Mouse (Mus musculus) ES-E14 (cell line): ENCODE data around the gene Esr2.

Experiments
- MAFK ChIP-seq: IDR thresholded peaks from 2 replicates; pipeline ENCODE4 v1.6.1; 2014; ENCODE audit warnings: mild to moderate bottlenecking, low read depth, low read length, inconsistent platforms; ENCODE audit not compliant: insufficient read depth
- ZC3H11A ChIP-seq: IDR thresholded peaks from 2 replicates; pipeline ENCODE4 v1.6.1; 2012; ENCODE audit warnings: low read depth, mild to moderate bottlenecking, inconsistent platforms, low read length, borderline replicate concordance
- ZNF384 ChIP-seq: IDR thresholded peaks from 2 replicates; pipeline ENCODE4 v1.6.1; 2012; ENCODE audit warnings: low read depth, low read length, inconsistent platforms

GRCm38 (mm10) chr12:76190940-76191339 is 13.9 kb upstream of the Esr2 start:
- TF ChIP-seq MAFK (peak; percentile 99), ZNF384 (no peak), ZC3H11A (peak; percentile 87; the same call in 1 of the 2 replicates)
